Mouse (Mus musculus) embryonic facial prominence, embryonic 11.5 days (tissue): Measurements from ENCODE around the gene Ccdc97. TPM values are rescaled to one million over a fixed set of nuclear protein-coding genes. Genes with fewer than 3 reads are reported as not detected.

Experiments used
- ATAC-seq: fragments of 200-750 bp; cut with Nextera tagmentation; replicated peaks from 2 replicates; pipeline ENCODE4 v1.8.0; 2017; ENCODE audit warnings: low read depth; ENCODE audit not compliant: insufficient number of reproducible peaks, low FRiP score, low TSS enrichment
- DNase-seq: peaks from one replicate; pipeline ENCODE4 v3.0.0-alpha.2; 2015; ENCODE audit warnings: low spot score
- H3K27ac ChIP-seq: fragments of 300-500 bp; sonication (generic); replicated peaks from 2 replicates; pipeline ENCODE4 v1.5.1; 2014; ENCODE audit warnings: mild to moderate bottlenecking, low read depth, low read length, control low read depth
- H3K27me3 ChIP-seq: fragments of 300-500 bp; sonication (generic); 2 replicates; pipeline ENCODE4 v1.6.1; 2014; ENCODE audit warnings: mild to moderate bottlenecking, low read length, moderate library complexity, mixed read lengths; ENCODE audit not compliant: control insufficient read depth, insufficient read depth
- H3K36me3 ChIP-seq: fragments of 300-500 bp; sonication (generic); replicated peaks from 2 replicates; pipeline ENCODE4 v1.6.1; 2014; ENCODE audit warnings: low read depth, mild to moderate bottlenecking, low read length, moderate library complexity, mixed read lengths; ENCODE audit not compliant: control insufficient read depth, insufficient read depth
- H3K4me1 ChIP-seq: fragments of 300-500 bp; sonication (generic); 2 replicates; pipeline ENCODE4 v1.6.1; 2014; ENCODE audit warnings: low read length, mixed read lengths; ENCODE audit not compliant: control insufficient read depth, insufficient read depth
- H3K4me2 ChIP-seq: fragments of 300-500 bp; sonication (generic); 2 replicates; pipeline ENCODE4 v1.6.1; 2014; ENCODE audit warnings: low read depth, mild to moderate bottlenecking, control low read depth, low read length, moderate library complexity
- H3K4me3 ChIP-seq: fragments of 300-500 bp; sonication (generic); 2 replicates; pipeline ENCODE4 v1.5.1; 2014; ENCODE audit warnings: low read depth, low read length, control low read depth
- H3K9ac ChIP-seq: fragments of 300-500 bp; sonication (generic); replicated peaks from 2 replicates; pipeline ENCODE4 v1.6.1; 2014; ENCODE audit warnings: mild to moderate bottlenecking, control low read depth, low read length
- H3K9me3 ChIP-seq: fragments of 300-500 bp; sonication (generic); replicated peaks from 2 replicates; pipeline ENCODE4 v1.6.1; 2016; ENCODE audit warnings: mild to moderate bottlenecking, low read length, inconsistent platforms, mixed read lengths; ENCODE audit not compliant: control insufficient read depth
- WGBS: fragments of 180-500 bp; shearing (Covaris S2); extraction: QIAGEN DNeasy Blood & Tissue Kit; methylation state at CpG from one replicate; pipeline ENCODE4 v1.1.7; 2014; 5-methylcytosine and 5-hydroxymethylcytosine counted together
- polyA plus RNA-seq: library from polyadenylated mRNA; unstranded; fragments of >200 nt; fragmentation: Nextera tagmentation; extraction: Ambion mirVana; gene quantifications from 2 replicates; pipeline ENCODE4 v1.2.1, GENCODE M21; 2014

The Ccdc97 gene
- polyA plus RNA-seq, 1 experiment from 2014 or later = 23.2 TPM

DNA sequence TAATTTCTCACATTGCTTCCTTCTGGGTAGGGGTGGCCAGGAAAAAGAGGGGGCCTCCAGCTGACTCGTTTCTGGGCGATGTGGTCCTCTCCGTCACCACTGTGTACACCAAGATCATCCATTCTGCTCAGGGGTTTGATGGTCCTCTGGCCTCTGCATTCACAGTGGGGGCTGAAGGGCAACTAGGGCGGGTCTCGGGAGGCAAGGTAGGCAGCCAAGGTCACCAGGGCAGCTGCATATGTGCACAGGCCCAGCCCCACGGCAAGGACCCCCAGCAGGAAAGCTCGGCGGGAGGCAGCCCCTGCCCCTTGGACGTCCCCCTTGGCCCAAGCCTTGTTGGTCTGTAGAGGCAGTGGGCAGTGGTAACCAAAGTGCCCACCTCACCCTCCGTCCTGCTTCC, 49.7 kb downstream of the Ccdc97 start:
- Histone ChIP-seq H3K9me3 (no peaks in the 10 kb centered on the region), H3K27me3 (peaks cover 5% of the 10 kb centered on the region), H3K4me1 (no peaks in the 10 kb centered on the region), H3K4me3 (no peak overlapping the region), H3K9ac (no peak overlapping the region), H3K36me3 (peaks cover 4% of the 10 kb centered on the region; the same call in 1 of the 2 replicates), H3K4me2 (no peak overlapping the region), H3K27ac (no peak overlapping the region)
- 91% methylated on average over 10 of the region's 10 CpGs for WGBS
- DNase-seq (no peak), ATAC-seq (no peak)

DNA sequence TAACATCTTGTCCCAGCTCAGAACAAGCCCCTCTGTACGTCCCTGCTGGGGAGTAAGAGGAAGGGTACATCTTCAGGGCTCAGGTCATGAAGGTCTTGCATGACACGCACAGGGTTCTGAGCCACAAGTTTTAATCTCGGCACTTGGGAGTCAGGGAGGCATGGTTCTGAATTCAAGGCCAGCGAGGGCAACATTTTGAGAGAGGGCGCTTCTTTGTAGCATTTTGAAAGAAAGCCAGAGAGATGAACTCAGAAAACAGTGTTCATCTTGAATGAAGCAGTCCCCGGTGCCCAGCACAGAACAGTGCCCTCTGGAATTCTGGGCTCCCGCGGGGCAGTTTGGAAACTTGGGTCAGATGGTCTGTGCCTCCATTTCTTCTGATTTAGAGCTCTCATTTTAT, 52.5 kb downstream of the Ccdc97 start:
- Histone ChIP-seq H3K36me3 (peaks cover 4% of the 10 kb centered on the region; the same call in 1 of the 2 replicates), H3K27me3 (no peaks in the 10 kb centered on the region), H3K9me3 (no peaks in the 10 kb centered on the region), H3K9ac (no peak overlapping the region), H3K27ac (no peak overlapping the region), H3K4me3 (no peak overlapping the region), H3K4me1 (no peaks in the 10 kb centered on the region), H3K4me2 (no peak overlapping the region)
- 94% methylated on average over 8 of the region's 8 CpGs for WGBS
- DNase-seq = no peak
- no peak for ATAC-seq

Other genes starting within 250 kb of the Ccdc97 start
- gene Ceacam1, start 241.5 kb downstream of the Ccdc97 start, polyA plus RNA-seq = 1.1 and 1.3 TPM in 2 replicates
- not detected in 2 replicates for gene Ceacam2, start 179.2 kb downstream of the Ccdc97 start, polyA plus RNA-seq
- not detected in 2 replicates for gene Erich4, start 103.2 kb downstream of the Ccdc97 start, polyA plus RNA-seq
- gene Dmac2, start 99.7 kb downstream of the Ccdc97 start, polyA plus RNA-seq = 32.4 and 36.8 TPM in 2 replicates
- gene B3gnt8, start 92.4 kb downstream of the Ccdc97 start, polyA plus RNA-seq = 0.66 and 1.0 TPM in 2 replicates
- gene Bckdha, start 60.1 kb downstream of the Ccdc97 start, polyA plus RNA-seq = 45.1 and 55.4 TPM in 2 replicates
- 63.1 and 69.5 TPM in 2 replicates for gene Exosc5, start 59.9 kb downstream of the Ccdc97 start, polyA plus RNA-seq
- gene Tmem91, start 43.9 kb downstream of the Ccdc97 start, polyA plus RNA-seq = 0.70 and 1.0 TPM in 2 replicates
- gene B9d2, start 38.3 kb downstream of the Ccdc97 start, polyA plus RNA-seq = 29.4 and 29.7 TPM in 2 replicates
- gene Tgfb1, start 32.1 kb downstream of the Ccdc97 start, polyA plus RNA-seq = 1.1 and 1.5 TPM in 2 replicates
- 73.3 and 76.8 TPM in 2 replicates for gene Hnrnpul1, start 35.7 kb upstream of the Ccdc97 start, polyA plus RNA-seq
- 30.3 and 36.4 TPM in 2 replicates for gene Axl, start 69.6 kb upstream of the Ccdc97 start, polyA plus RNA-seq
- gene Cyp2s1, start 97.8 kb upstream of the Ccdc97 start, polyA plus RNA-seq = 2.5 and 3.4 TPM in 2 replicates
- gene Cyp2b10, start 178.5 kb upstream of the Ccdc97 start, polyA plus RNA-seq = not detected in 2 replicates